Mouse (Mus musculus): ENCODE measurements around the gene Gm49661.

GRCm38 (mm10) chr8:84997649-84998295, 28.5 kb upstream of the Gm49661 start:
- TF ChIP-seq CTCF (IDR thresholded peaks at IDR 0.05; ENCODE audit: low read depth, low read length), result peak; percentile 77
- TF ChIP-seq GATA1 (IDR thresholded peaks at IDR 0.05; ENCODE audit: borderline replicate concordance, low read length), result no peak
- TF ChIP-seq TAL1 (conservative IDR thresholded peaks at IDR 0.05; ENCODE audit: low read depth, low read length), result no peak
- TF ChIP-seq POLR2AphosphoS5 (IDR thresholded peaks at IDR 0.05; ENCODE audit: insufficient replicate concordance, low read depth, low read length), result no peak

Measured in G1E (cell line).